Mouse (Mus musculus) gastrocnemius, postnatal 36 days (tissue): ENCODE data around the gene Cep97. TPM values are rescaled to one million over a fixed set of nuclear protein-coding genes. Genes with fewer than 3 reads are reported as not detected.
A peak's percentile ranks its signal among the peaks of the same experiment; 100 is the strongest.
"Not testable (repeated sequence)": the region's sequence is repeated elsewhere in the genome, so short reads cannot be mapped to it uniquely, and the experiment has no call there.

Experiments
- DNase-seq, 2 experiments: peaks; one replicate each; pipeline ENCODE4 v3.0.0; 2022
- intact Hi-C: fragments of 180-260 bp; cut with DNase I; formaldehyde crosslinking; loops from one replicate; pipeline ENCODE4 v1.15.1; 2025
- total RNA-seq, 2 experiments: library from RNA; stranded (reverse); gene quantifications; 2 replicates each; pipeline ENCODE4 v1.2.3; 2021

The Cep97 gene
- total RNA-seq, 2 experiments from 2014 or later = 4.4 to 5.1 TPM

DNA sequence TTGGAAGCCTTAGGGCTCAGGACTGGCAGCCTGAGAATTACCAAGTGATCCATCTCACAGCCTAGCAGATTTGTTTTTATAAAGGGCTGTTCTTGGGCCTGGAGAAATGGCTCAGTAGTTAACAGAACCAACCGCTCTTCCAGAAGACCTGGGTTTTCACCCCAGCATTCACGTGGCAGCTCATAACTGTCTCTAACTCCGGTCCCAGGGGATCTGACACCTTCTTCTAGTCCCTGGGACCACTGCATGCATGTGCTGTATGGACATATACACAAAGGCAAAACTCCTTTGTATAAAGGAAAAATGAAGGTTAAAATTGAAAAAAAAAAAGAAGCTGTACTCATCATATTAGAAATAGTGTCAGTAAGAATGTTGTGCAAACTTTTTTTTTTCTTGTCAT lies 15.8 kb upstream of the Cep97 start:
- no peak for DNase-seq

DNA sequence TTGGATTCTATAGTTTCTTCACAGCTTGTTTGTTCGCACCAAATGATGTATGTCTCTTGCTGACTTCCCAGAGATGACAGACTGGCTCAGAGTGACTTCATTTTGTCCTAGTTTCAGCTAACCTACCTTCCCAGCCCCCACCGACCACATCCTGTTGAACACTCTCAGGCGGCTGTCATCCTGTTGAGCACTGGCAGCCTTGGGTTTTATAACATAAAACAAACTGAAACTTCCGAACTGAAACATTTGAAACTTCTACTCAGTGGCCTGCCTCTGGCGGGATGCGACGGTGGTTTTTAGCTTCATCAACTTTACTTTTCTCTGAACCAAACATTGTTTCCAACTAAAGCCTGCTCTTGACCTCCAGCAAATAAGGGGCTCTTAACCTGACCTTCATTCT lies 14.3 kb upstream of the Cep97 start:
- intact Hi-C loops = no loop called here
- no peak for DNase-seq

More for the DNA sequence above, 15.8 kb upstream of the Cep97 start:
- intact Hi-C loops = loop anchor here (5.0 kb wide), 2 partner anchors 117 to 182 kb away; no protein-coding TSS in a partner anchor

DNA sequence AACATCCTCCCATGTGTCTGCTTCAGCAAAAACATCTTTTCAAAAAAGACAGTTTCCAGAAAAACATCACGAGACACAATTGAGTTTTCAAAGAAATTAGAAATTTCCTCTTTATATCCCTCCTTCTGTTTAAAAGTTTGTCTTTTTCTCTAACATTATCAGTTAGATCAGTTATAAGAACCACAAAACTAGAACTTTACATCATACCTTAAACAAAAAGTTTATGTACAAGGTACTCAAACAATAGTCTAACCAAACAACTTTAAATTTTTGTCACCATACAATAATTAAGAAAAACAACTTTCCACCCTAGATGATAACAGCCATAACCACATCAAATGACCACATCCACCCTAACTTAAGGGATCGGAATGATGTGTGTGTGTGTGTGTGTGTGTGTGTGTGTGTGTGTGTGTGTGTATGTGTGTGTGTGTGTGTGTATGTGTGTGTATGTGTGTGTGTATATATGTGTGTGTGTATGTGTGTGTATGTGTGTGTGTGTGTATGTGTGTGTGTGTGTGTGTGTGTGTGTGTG lies 13.3 kb upstream of the Cep97 start:
- DNase-seq, intact Hi-C loops: not testable (repeated sequence)

DNA sequence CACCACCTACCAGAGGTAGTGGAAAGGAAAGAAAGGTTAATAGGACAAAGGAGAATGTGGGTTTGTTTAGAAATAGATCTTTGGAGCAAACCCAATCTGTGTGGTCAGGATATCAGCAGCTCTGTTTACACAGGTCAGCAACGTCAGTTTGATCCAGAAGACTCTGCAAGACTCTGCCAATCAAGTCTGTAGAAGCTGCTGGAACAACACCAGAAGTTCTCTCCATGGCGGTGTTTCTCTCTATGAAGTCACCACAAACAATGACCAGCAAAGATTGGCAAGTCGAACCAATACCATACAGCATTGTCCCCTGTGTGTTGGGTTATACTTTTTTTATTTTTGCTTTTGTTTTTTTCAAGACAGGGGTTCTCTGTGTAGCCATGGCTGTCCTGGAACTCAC lies 12.6 kb upstream of the Cep97 start:
- DNase-seq = no peak

DNA sequence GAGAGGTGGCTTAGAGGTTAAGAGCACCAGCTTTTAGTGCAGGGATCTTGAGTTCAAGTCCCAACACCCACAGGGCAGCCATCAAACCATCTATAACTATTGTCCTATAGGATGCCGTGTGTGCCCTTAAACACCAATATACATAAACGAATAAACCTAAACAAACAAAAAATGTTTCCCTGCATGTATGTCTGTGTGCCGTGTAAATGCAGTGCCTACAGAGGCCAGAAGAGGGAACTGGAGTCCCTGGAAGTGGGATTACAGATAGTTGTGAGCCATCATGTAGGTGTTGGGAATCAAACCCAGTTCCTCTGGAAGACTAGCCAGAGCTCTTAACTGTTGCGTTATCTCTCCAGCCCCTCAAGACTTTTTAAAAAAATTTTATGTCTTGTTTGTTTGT lies 6.1 kb upstream of the Cep97 start:
- intact Hi-C loops = no loop called here
- DNase-seq = no peak

More for the DNA sequence above, 12.6 kb upstream of the Cep97 start:
- intact Hi-C loops = no loop called here

DNA sequence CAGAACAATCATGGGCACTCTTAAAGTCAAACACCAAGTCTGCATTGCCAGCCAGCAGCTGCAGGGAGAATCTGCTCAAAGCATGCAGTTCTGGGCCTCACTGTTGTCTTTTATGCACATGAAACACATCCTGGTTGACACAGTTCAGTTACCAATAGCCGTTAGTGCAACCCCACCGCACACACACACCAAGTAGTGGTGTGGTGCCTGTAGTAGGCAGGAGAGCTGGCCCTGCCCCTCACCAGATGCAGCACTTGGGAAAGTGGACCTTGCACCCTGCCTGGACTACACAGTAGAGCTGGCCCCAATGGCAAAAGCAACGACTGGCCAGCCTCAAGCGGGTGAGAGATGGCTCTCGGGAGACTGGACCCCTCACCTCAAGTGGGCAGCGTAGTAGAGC lies 5.0 kb upstream of the Cep97 start:
- DNase-seq = no peak
- intact Hi-C loops = no loop called here

DNA sequence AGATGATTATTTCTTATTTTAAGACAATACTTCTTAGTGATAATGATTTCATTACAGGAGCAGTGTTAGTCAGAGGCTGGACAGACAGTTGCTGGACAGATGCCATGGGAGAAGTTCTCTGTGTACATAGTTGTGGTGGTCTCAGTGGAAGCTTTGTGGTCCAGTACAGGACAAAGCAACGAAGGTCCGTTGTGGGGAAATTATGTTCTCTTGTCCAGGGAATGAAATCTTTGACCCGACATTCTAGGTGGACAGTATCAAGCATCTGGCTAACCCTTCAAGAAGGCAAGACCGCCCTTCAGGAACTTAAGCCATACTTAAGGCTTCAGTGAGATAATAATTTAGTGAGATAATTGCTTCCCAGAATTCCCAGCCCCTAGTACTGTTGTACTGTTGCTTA lies 4.1 kb upstream of the Cep97 start:
- DNase-seq = no peak
- intact Hi-C loops = no loop called here

DNA sequence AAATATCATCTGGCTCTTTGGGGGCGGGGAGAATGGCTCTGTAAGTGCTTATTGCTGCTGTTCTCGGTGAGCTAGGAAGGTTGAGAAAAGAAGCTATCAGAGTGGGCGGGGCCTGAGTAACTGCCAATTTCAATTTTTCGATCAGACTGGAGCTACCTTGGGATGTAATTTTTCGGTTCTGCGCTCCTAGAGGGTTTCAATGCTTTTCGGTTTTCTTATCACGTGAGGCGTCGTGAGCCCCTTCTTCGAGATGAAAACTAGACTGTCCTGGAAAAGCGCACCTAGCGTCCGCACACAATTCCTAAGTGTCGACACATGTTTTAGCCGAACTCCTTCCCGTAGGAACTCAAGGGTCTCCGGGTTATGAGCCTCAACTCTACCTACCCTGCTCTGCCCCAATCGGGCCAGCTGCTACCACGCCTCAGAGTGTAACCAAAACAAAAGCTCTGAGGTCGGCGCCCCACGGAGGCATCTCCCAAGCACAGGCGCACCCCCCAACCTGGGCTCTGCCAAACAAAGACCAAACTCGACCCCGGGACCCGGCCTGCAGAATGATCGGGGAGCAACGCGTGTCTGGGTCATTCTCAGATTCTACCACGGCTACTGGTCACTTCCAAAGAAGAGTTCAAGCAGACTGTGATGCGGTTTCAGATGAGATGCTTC lies 843 bp downstream of the Cep97 start:
- intact Hi-C loops = no loop called here
- peak in 1 of 2 experiments; percentile 5 for DNase-seq

DNA sequence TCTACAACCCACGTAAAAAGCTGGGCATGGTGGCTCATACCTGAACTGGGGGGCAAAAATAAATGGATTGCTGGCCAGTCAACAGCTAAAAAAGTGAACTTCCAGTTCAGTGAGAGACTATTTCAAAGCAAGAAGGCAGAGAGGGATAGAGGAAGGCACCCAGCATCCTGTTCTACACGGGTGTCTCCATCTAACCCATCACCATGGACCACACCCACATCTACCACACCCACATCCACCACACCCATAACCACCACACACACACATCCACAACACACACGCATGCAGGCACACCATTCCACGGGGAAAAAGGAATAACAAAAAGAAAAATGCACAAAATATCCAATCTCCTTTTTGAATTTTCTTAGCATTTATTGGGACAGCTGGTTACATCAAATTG lies 10.6 kb downstream of the Cep97 start:
- no peak for DNase-seq
- intact Hi-C loops = no loop called here

DNA sequence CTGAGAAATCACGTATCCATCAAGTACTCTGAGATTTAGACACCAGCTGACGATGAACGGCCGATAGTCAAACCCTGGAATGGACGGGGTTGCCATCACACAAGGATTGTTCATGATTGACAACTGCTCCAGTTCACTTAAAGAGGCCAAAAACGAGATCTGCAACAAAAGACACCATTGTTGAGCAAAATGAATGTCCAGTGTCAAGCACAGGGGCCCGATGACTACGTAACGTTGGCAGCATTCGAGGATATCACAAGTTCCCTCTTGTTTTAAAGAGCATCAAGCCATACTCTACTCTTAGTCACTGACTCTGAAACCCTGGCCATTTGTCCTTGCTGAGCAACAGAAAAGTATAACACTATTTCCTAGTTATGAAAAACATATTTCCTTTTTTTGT lies 12.6 kb downstream of the Cep97 start:
- no peak for DNase-seq
- intact Hi-C loops = no loop called here

DNA sequence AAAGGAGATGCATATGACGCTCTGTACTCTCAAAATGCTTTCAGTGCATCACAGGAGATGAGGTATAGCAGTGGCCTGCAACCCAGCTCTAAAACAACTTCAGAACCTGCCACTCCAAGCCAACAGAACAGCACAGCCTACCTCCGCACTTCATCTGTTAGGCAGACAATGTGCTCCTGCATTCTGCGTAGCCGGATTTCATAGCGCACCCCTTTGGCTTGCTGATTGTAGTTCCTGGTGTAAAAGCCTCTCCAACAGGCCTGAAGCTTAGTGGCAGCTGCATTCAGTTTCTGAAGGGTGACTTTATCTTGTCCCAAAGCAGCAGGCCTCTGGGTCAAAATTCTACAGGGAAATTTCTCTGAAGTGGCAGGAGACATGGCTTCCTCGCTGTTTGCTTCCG lies 19.9 kb downstream of the Cep97 start:
- intact Hi-C loops = no loop called here
- DNase-seq = no peak

DNA sequence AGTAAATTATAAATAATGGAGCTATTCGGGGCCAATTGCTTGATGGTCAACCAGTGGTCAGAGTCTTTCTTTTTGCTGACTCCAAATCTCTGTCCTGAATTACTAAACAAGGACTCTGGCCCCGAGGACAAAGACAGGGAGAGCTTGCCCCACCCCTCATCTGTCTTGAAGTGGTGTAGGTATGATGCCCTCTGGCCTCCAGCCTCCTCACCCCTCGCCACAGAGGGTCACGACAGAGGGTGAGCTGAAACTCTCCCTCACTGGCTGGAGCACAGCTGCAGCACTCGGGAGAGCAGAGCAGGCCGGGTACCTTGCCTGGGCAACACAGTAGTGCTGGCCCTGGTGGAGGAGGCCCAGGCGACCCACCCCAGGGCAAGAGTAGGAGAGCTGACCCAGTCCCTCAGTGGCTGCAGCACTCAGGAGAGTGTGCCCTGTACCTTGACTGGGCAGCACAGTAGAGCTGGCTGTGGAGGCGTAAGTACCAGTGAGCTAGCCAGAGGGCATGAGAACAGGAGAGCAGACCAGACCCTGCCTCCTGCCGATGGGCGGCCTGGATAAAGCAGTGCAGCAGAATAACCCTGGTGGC lies 24.4 kb downstream of the Cep97 start:
- intact Hi-C loops = no loop called here
- no peak for DNase-seq

DNA sequence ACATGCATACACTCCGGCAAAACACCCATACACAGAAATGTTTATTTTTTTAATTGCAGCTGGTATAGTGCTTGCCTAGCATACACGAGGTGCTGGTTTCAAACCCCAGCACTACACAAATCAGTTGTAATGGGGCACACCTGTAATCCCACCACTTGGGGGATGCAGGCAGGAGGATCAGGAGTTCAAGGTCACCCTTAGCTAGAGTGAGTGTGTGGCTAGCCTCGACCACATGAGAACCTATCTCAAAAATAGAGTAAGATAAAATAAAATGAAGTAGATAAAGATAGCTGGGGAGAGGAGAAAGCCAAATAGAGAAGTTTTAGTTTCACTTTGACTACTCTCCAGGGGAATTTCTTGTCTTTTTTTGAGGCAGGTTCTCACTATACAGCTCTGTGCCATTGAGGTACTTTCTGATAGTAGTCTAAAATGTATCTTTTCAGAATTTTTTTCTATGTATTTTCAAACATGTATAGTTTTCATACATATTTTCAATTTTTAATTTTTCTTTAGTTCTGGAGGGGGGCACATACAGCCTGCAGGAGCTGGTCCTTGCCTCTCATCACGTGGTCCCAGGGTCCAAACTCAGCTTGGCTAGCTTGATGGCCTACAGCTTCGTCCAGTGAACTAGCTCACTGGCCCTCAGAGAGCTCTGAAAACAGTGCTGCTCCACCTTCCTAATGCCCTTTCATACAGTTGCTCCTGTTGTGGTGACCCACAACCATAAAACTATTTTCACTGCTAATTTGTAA lies 27.6 kb downstream of the Cep97 start:
- no peak for DNase-seq
- intact Hi-C loops = no loop called here

DNA sequence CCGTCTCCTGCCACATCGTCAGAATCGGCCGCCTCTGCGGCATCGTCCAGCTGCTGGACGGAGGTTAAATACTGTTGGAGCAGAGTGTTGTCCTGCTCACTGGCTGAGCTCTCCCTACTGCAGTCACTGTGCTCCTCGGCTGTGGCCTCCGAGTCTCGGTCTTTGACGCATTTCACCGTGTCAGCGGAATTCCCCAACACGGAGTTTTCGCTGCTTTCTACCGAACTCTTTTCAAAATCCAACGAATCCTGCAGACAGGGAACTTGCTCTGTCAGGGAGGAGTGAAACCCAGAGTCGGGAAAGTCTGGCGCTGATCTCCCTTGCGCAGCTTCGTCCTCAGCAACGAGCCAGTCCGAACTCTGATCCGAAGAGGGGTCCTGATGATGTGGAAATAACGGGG lies 29.3 kb downstream of the Cep97 start:
- no peak for DNase-seq
- intact Hi-C loops = no loop called here

DNA sequence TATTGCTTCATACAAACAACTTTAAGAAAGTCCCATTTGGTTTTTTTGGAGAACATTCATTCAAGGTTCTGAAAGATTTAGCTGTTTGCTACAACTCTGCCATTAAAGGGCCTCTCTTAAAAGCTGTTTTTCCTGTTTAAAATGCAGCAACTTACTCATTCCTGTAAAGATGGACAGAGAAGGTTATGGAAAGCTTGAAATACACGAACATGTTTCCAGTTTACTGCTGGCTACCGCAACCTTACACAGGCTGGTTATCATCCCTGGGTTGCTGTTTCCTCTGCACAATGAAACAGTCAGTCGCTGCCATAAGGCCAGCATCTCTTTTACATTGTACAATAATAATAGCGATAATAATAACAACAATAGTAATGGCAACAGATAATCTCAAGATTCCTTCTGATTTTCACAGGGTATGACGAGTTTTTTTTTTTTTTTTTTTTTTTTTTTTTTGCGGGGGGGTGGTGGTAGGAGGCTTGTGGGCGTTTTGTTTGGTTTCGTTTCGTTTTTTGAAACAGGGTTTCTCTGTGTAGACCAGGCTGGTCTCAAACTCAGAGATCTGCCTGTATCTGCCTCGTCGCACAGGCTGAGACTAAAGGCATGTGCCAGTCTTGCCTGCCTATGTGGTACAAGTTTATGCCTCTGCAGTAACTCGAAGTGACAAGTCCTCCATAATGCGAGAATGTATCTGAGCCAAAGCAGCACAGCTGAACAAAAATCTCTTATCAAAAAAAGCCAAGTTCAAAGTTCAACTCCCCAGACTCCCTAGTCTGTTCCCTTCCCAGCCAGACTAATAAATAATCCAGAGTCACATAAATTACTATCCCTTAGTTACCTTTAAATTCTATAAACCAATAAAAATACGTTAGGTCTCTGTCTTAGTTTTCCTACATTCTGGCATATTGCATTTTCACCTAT lies 32.6 kb downstream of the Cep97 start:
- DNase-seq = no peak
- intact Hi-C loops = no loop called here

DNA sequence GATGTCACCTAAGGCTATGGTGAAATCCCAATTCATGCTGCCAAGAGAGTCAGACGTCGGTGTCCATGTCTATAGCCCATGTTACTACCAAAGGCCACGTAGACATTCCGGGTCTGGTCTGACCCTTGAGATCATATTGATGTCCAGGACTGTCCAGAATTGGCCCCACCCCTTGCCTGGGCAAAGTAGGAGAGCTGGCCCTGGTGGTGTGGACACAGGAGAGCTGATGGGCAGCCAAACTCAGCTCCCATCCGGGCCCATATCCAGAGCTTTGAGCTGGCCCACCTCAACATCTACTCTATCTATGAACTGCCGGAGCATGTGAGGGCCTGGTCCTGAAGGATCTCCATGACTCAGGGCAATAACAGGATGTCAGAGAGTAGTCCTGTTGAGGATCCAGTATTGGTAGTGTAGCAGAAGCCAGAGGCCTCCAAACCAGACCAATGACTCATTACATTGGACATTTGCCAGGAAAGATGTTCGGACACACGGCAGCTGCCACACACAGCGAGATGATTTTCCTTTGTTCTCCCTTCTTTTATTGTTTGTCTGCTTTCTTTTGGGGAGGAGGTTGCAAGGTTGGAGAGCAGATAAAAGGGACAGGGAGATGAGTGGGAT lies 36.2 kb downstream of the Cep97 start:
- DNase-seq = no peak
- intact Hi-C loops = no loop called here

DNA sequence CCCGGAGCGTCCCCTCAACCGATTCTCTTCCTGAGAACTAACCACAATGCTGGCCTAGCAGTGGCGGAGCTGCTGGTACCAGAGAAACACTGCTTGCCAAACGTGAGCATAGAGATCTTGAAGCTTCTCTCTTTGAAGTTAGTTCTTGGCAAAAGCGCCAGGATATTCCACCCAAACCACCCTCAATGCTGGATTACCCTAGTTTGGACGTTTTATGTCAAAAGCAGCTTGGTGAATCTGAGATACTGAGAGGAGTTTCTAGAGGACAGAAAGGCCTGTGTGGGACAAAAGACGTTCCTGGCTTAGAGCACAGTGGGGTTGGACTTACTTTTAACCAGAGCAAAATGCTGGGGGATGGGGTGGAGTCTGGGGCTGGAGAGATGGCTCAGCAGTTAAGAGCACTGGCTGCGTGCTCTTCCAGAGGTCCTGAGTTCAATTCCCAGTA lies 39.0 kb downstream of the Cep97 start:
- DNase-seq = no peak
- intact Hi-C loops = no loop called here

DNA sequence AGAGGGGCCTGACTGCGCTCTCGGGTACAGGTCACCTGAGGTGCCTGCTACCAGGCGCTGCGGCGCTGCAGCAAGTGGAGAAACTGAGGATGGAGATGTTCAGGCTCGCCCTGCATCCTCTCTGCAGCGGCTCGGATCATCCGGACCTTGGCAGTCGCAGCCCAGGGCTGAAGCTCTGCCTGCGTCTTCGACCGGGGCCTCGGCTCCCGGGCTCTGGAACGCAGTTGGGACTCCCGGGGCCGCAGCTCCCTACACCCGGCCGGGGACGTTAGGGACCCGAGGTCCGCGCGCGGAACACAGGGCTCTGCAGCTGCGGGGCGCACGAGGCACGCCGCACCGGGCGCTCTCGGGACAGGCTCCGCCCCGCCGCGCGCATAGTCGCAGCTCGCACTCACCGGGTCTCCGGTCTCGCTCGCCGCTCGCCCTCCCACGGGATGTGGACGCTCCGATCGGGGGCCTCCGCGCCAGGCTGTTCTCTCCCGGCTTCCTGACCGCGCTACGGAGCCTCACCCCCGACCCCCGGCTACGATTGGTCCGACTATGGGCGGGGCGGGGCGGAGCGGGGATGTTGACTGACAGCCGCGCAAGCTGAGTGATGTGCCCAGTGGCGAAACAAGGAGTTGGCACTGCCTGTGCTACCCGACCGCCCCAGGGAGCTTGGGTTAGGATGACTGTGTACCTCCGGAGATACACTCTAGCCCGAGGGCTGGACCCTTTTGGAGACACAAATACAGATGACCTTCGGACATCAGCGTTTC lies 39.6 kb downstream of the Cep97 start, which contains the start of gene Nxpe3:
Gene Nxpe3 (minus strand): TSS at position 393 of the 758 bp plus-strand sequence.
- peak; percentile 74 to 77 for DNase-seq
- intact Hi-C loops = no loop called here

DNA sequence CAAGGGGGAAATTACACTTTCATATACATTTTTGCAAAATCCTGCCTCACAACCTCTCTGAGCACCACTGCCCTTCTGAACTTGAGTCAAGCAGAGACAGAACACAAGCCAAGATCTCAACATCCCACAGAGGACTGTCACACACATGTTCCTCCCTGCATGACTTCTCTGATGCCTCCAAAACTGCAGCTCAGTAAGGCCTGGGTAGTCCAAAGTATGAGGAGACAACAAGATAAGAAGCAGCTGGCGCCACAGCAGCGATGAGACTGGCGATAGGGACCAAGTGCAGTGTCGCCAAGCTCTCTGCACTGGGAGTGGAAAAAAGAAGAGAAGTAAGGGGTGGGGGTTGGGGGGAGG lies 40.1 kb downstream of the Cep97 start:
- no peak for DNase-seq
- intact Hi-C loops = no loop called here
